Mouse (Mus musculus): ENCODE measurements around the gene Epb41l3. TPM values are rescaled to one million over a fixed set of nuclear protein-coding genes. Genes with fewer than 3 reads are reported as not detected.

Epb41l3 gene
- polyA plus RNA-seq, 1 experiment from 2014 or later, result 55.0 TPM

- Histone ChIP-seq H3K4me2 (peak overlapping the region; percentile 86), H3K27ac (no peak overlapping the region), H3K9ac (no peak overlapping the region), H3K4me3 (0 out of 2 replicates have a peak overlapping the region, but pooled peaks have one; percentile 0), H3K36me3 (ENCODE audit: poor library complexity, severe bottlenecking) (no peaks in the 10 kb centered on the region), H3K4me1 (peaks cover 13% of the 10 kb centered on the region), H3K27me3 (no peaks in the 10 kb centered on the region), H3K9me3 (replicated peaks) (no peaks in the 10 kb centered on the region)
- 84% methylated on average over 5 of the region's 5 CpGs for WGBS
- ATAC-seq, result no peak
Observed at GRCm38 (mm10) chr17:69158690-69159089, 83.2 kb downstream of the Epb41l3 start.

GRCm38 (mm10) chr17:69162731-69163130, 87.2 kb downstream of the Epb41l3 start:
- Histone ChIP-seq H3K36me3 (ENCODE audit: poor library complexity, severe bottlenecking) (no peaks in the 10 kb centered on the region), H3K27ac (no peak overlapping the region), H3K9ac (no peak overlapping the region), H3K27me3 (no peaks in the 10 kb centered on the region), H3K4me3 (no peak overlapping the region), H3K4me1 (peaks cover 6% of the 10 kb centered on the region), H3K9me3 (replicated peaks) (no peaks in the 10 kb centered on the region), H3K4me2 (no peak overlapping the region)
- no peak for ATAC-seq

- no peak overlapping the region for H3K4me3 ChIP-seq
- H3K27ac ChIP-seq, result no peak overlapping the region; the same call in 1 of the 2 replicates
- H3K4me2 ChIP-seq, result no peak overlapping the region
- no peaks in the 10 kb centered on the region for H3K9me3 ChIP-seq (replicated peaks)
- peaks cover 23% of the 10 kb centered on the region for H3K4me1 ChIP-seq
- no peaks in the 10 kb centered on the region for H3K36me3 ChIP-seq (ENCODE audit: poor library complexity, severe bottlenecking)
- no peak overlapping the region for H3K9ac ChIP-seq
- WGBS, result 80% methylated on average over 16 of the region's 16 CpGs
- H3K27me3 ChIP-seq, result no peaks in the 10 kb centered on the region
- ATAC-seq, result peak; percentile 44; the same call in 1 of the 2 replicates
Observed at GRCm38 (mm10) chr17:69176949-69177501, 101.5 kb downstream of the Epb41l3 start.

GRCm38 (mm10) chr17:69177954-69178353, 102.5 kb downstream of the Epb41l3 start:
- ATAC-seq, result no peak

GRCm38 (mm10) chr17:69180905-69181559, 105.5 kb downstream of the Epb41l3 start:
- H3K36me3 ChIP-seq (ENCODE audit: poor library complexity, severe bottlenecking), result no peaks in the 10 kb centered on the region
- 32% methylated on average over 12 of the region's 12 CpGs for WGBS
- H3K27me3 ChIP-seq, result no peaks in the 10 kb centered on the region
- peak overlapping the region; percentile 36 for H3K4me2 ChIP-seq
- H3K9ac ChIP-seq, result no peak overlapping the region
- peaks cover 29% of the 10 kb centered on the region for H3K4me1 ChIP-seq
- H3K4me3 ChIP-seq, result no peak overlapping the region
- peak; percentile 77 for ATAC-seq
- H3K27ac ChIP-seq, result peak overlapping the region; percentile 67
- no peaks in the 10 kb centered on the region for H3K9me3 ChIP-seq (replicated peaks)

More at GRCm38 (mm10) chr17:69177954-69178353, 102.5 kb downstream of the Epb41l3 start:
- H3K4me1 ChIP-seq, result peaks cover 29% of the 10 kb centered on the region
- H3K36me3 ChIP-seq (ENCODE audit: poor library complexity, severe bottlenecking), result no peaks in the 10 kb centered on the region
- H3K4me2 ChIP-seq, result no peak overlapping the region
- no peak overlapping the region for H3K9ac ChIP-seq
- H3K27ac ChIP-seq, result peak overlapping the region; percentile 19; the same call in 1 of the 2 replicates
- 70% methylated on average over 5 of the region's 5 CpGs for WGBS
- H3K4me3 ChIP-seq, result no peak overlapping the region
- no peaks in the 10 kb centered on the region for H3K27me3 ChIP-seq
- H3K9me3 ChIP-seq (replicated peaks), result no peaks in the 10 kb centered on the region

- Histone ChIP-seq H3K27ac (peak overlapping the region; percentile 67), H3K27me3 (no peaks in the 10 kb centered on the region), H3K36me3 (ENCODE audit: poor library complexity, severe bottlenecking) (no peaks in the 10 kb centered on the region), H3K4me1 (peaks cover 28% of the 10 kb centered on the region), H3K4me3 (no peak overlapping the region), H3K9ac (no peak overlapping the region), H3K9me3 (replicated peaks) (no peaks in the 10 kb centered on the region), H3K4me2 (peak overlapping the region; percentile 36)
- ATAC-seq, result peak; percentile 47
- WGBS, result 28% methylated on average over 7 of the region's 7 CpGs
Observed at GRCm38 (mm10) chr17:69181560-69182316, 106.3 kb downstream of the Epb41l3 start.

GRCm38 (mm10) chr17:69187794-69188193, 112.3 kb downstream of the Epb41l3 start:
- Histone ChIP-seq H3K27me3 (no peaks in the 10 kb centered on the region), H3K9me3 (replicated peaks) (no peaks in the 10 kb centered on the region), H3K27ac (no peak overlapping the region), H3K9ac (no peak overlapping the region), H3K4me2 (no peak overlapping the region), H3K4me1 (peaks cover 8% of the 10 kb centered on the region), H3K36me3 (ENCODE audit: poor library complexity, severe bottlenecking) (no peaks in the 10 kb centered on the region), H3K4me3 (no peak overlapping the region)
- no peak for ATAC-seq
- 75% methylated on average over 3 of the region's 3 CpGs for WGBS

GRCm38 (mm10) chr17:69192863-69193493, 117.5 kb downstream of the Epb41l3 start:
- Histone ChIP-seq H3K9ac (no peak overlapping the region), H3K9me3 (replicated peaks) (no peaks in the 10 kb centered on the region), H3K27me3 (no peaks in the 10 kb centered on the region), H3K4me1 (peaks cover 27% of the 10 kb centered on the region), H3K36me3 (ENCODE audit: poor library complexity, severe bottlenecking) (no peaks in the 10 kb centered on the region), H3K4me2 (no peak overlapping the region), H3K4me3 (no peak overlapping the region), H3K27ac (peak overlapping the region; percentile 20)
- WGBS, result 13% methylated on average over 2 of the region's 2 CpGs
- peak; percentile 48 for ATAC-seq

GRCm38 (mm10) chr17:69194599-69194998, 119.1 kb downstream of the Epb41l3 start:
- WGBS, result 29% methylated on average over 3 of the region's 3 CpGs
- no peaks in the 10 kb centered on the region for H3K9me3 ChIP-seq (replicated peaks)
- no peak overlapping the region for H3K9ac ChIP-seq
- peaks cover 32% of the 10 kb centered on the region for H3K4me1 ChIP-seq
- no peaks in the 10 kb centered on the region for H3K36me3 ChIP-seq (ENCODE audit: poor library complexity, severe bottlenecking)
- no peak overlapping the region for H3K4me3 ChIP-seq
- H3K27ac ChIP-seq, result no peak overlapping the region
- no peak overlapping the region for H3K4me2 ChIP-seq
- ATAC-seq, result no peak
- H3K27me3 ChIP-seq, result no peaks in the 10 kb centered on the region

- Histone ChIP-seq H3K4me1 (peaks cover 32% of the 10 kb centered on the region), H3K9me3 (replicated peaks) (no peaks in the 10 kb centered on the region), H3K27me3 (no peaks in the 10 kb centered on the region), H3K36me3 (ENCODE audit: poor library complexity, severe bottlenecking) (no peaks in the 10 kb centered on the region), H3K4me3 (no peak overlapping the region), H3K9ac (no peak overlapping the region), H3K27ac (no peak overlapping the region), H3K4me2 (no peak overlapping the region)
- ATAC-seq, result no peak
- 86% methylated on average over 6 of the region's 6 CpGs for WGBS
Observed at GRCm38 (mm10) chr17:69195758-69196157, 120.3 kb downstream of the Epb41l3 start.

GRCm38 (mm10) chr17:69196656-69197055, 121.2 kb downstream of the Epb41l3 start:
- H3K4me1 ChIP-seq, result peaks cover 32% of the 10 kb centered on the region
- no peaks in the 10 kb centered on the region for H3K36me3 ChIP-seq (ENCODE audit: poor library complexity, severe bottlenecking)
- WGBS, result 72% methylated on average over 10 of the region's 10 CpGs
- no peaks in the 10 kb centered on the region for H3K27me3 ChIP-seq
- H3K4me2 ChIP-seq, result no peak overlapping the region
- H3K9me3 ChIP-seq (replicated peaks), result no peaks in the 10 kb centered on the region
- no peak overlapping the region for H3K9ac ChIP-seq
- peak; percentile 44; the same call in 1 of the 2 replicates for ATAC-seq
- H3K4me3 ChIP-seq, result no peak overlapping the region
- no peak overlapping the region for H3K27ac ChIP-seq

- H3K27me3 ChIP-seq, result no peaks in the 10 kb centered on the region
- no peak overlapping the region for H3K4me3 ChIP-seq
- H3K4me1 ChIP-seq, result peaks cover 15% of the 10 kb centered on the region
- no peak for ATAC-seq
- H3K4me2 ChIP-seq, result no peak overlapping the region
- H3K36me3 ChIP-seq (ENCODE audit: poor library complexity, severe bottlenecking), result no peaks in the 10 kb centered on the region
- H3K9me3 ChIP-seq (replicated peaks), result no peaks in the 10 kb centered on the region
- H3K27ac ChIP-seq, result no peak overlapping the region
- H3K9ac ChIP-seq, result no peak overlapping the region
- WGBS, result 70% methylated on average over 1 of the region's 1 CpGs
Observed at GRCm38 (mm10) chr17:69198805-69199204, 123.3 kb downstream of the Epb41l3 start.

All from forebrain, embryonic 13.5 days (tissue).